Mouse (Mus musculus): ENCODE data around the gene Pde4dip.

Gene Pde4dip

DNA sequence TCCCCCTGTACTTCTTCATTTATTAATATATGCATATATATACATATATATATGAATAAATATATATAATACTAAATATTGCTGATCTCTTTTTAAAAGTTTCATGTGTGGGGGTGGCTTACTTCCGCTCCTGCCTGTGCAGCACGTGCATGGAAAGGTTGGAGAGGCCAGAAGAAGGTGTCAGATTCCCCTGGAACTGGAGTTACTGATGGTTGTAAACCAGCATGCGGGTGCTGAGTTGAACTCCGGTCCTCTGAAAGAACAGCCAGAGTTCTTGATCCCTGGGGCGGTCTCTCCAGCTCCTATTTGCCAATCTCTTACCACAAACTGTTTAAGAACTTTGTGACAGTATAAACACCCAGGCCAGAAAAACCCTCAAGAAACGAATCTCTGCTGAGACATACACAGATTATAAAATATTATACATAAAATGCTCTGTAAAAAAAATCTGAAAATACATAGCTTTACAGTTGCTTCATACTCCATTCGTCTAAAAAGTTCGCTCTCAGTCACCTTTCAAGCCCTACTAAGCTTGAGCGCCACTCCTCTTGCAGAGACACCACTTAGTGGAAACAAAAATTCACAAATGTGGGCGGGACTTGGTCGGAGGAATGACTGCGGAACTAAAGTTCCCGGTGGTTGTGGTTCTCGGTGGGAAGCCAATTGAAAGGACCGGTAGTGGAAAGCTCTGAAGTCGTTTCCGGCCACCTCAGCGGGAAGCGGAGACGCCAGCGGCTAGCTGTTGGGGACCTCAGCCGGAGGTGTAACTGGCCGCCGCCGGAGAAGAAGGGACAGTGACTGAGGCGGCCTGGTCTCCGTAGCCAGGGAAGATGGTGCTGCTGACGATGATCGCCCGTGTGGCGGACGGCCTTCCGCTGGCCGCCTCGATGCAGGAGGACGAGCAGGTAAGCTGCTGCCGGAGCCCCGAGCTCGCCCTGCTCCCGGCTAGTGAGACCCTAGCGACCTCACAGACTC is 12.3 kb upstream of the Pde4dip start, which contains the start of gene Sec22b:
Gene Sec22b, plus strand, starts transcription at position 675 of the 975 bp plus-strand sequence.
- DNase-seq: peak; percentile 95

DNA sequence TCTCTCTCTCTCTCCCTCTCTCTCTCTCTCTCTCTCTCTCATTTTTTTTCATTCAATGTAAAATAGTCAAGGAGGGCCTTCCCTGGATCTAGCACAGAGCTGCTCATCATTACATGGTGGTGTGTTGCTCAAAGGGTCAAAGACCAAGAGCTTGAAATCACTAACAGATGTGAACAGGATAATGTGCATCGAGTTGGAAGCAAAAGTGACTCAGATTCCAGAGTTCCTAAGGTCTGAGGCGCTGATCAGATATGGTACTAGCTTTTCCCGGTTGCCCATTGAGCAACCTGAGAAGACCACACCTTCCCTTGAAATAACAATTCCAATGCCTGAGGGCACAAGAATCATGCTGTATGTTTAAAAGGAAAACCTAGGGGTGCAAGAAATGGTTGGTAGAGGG is 9.9 kb upstream of the Pde4dip start:
- no peak for DNase-seq

DNA sequence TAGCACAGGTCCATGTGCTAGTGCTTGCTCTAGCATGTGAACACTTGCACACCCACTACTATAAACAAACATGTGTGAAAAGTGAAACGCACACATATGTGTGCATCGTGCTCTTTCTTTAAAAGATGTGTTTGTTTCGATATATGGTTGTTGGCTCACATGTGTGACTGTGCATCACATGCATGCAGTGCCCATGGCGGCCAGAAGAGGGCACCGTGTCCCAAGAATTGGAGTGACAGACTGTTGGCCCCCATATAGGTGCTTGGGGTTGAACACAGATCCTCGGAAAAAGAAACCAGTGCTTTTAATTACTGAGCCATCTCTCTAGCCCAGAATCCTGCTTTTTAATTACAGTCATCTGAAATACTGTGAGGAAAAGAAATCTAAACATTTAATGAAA is 6.2 kb upstream of the Pde4dip start:
- peak; percentile 39 for DNase-seq

DNA sequence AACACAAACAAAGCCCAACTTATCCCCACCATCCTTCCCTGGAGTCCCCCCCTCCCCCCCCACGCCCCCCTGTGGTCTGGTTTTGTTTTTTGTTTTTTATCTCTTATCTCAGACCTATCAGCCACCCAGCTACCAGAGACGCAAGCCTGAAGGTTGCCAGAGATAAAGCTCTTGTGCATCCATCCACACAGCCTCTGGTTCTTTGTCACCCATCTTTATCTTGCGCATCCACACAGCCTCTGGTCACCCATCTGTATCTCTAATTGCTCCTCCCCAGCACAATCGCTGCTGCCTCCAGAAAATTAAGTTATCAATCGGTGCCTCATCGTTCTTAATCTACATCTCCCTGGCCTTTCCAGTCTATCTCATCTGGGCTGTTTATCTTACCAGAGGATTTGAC is 1.7 kb upstream of the Pde4dip start:
- DNase-seq: no peak

DNA sequence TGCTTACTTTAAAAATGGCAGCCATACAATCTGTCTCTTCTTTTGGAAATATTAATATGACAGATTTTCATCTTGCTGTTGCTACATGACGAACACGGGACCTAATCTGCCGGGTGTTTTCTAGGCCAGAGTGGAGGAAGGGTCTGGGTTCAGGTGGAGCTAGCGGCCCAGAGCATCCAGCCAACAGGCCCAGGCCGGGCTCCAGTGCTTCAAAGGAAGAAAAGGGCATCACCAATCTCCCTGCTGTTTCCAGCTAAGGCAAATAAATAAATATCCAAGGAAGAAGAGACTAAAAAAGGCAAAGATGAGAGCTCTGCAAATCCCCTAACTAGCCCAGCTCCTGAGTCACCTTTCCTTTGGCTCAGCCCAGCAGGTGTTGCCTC is 731 bp downstream of the Pde4dip start:
- DNase-seq: no peak

DNA sequence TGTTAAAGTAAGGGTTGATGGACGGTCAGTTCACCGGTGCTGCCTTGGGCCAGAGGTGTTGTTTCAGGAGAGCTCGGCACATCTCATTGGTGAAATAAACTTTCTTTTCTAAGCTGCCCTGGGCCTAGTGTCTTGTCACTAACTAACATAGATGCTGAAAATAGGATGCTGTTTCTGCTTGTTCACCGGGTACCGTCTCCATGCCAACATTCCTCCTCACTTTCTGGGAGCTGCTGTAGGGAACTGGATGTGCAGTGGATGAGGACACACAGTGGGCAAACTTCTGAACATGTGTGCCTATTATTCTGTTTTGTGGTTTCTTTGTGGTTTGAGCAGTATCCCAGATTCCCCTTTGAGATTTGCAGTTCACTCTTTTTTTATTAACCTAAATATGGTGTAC is 6.9 kb downstream of the Pde4dip start:
- DNase-seq: no peak

DNA sequence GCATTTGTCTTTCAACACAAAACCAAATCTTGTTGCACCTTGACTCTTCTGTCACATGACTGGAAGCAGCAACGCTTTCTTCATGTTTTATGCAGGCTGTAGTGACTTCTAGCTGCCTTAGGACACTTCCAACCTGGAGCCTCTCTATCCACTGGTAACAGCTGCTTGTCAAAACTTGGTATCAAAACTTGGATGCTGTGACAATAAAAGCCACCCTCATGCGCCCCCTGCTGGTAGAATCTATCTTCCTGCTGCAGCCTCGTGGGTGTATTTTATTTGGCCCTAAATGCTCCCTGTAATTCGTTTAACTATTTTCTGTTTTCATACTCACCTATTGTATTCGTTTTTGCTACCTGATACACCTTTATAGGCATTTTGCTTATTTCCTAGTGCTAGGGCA is 9.3 kb downstream of the Pde4dip start:
- peak; percentile 81 for DNase-seq

DNA sequence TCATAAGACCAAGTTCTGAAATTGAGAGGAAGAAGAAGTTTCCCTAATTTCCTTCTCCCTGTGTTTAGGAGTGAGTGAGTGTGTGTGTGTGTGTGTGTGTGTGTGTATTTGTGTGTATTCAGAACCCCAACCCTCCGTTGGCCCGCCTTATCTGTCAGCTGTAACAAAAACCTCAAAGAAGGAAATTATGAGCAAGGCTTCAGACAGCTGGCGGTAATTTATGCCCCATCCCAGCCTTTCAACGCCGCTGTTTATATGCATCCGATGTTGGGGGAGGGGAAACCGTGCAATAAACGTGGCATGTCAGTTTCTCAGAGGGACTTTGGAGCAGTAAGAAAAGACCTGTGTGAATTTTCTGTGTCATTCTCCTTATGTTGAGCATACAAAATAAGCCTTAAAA is 12.2 kb downstream of the Pde4dip start:
- no peak for DNase-seq

DNA sequence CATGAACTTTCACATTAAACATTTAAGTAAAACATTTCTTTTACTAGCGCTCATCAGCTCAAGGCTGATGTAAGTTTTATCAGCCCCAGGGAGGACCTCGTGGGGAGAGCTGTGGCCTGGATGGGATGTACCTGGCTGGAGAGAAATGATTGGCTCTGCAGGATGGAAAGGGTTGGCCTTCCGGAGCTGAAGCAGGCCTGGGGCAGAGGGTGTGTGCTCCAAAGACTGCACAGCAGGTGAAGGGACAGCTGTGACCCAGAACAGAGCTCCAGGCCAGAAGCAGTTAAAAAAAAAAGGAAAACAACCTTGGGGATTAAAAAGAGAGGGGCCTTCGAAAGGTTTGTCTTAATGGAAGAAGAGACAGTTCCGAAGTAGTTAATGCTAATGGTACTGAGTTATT is 13.7 kb downstream of the Pde4dip start:
- no peak for DNase-seq

DNA sequence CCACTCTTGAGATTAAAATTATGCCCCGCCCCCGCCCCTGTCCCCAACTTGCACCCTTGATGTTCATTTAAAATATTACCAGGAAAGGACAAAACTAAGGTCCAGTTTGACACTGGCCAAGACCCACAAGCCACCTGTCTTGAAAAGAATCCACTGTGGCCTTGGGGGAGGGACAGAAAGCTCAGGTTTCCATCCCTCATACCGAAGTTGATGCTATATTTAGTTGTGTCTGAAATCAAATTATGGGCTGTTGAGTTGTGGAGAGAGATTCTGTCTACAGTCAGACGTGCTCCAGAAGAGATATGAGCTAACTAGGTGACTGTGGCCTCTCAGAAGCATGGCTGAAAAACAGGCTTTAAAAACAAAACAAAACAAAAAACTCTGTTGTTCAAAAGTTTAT is 18.8 kb downstream of the Pde4dip start:
- DNase-seq: no peak

DNA sequence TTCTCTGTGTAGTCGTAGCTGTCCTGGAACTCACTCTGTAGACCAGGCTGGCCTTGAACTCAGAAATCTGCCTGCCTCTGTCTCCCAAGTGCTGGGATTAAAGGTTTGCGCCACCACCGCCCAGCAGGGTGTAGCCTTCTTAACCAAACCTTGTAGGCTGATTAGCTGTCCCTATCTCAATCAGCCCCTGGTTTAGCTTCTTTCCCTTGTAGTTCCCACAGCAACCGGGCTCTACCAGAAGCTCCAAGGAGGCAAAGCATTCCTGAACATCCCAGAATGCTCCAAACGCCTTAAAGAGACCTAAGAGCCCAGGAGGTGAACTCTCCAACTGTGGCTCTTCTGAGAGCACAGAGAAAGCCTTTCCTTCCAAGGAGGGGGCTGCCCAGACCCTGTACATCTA is 19.8 kb downstream of the Pde4dip start:
- no peak for DNase-seq

DNA sequence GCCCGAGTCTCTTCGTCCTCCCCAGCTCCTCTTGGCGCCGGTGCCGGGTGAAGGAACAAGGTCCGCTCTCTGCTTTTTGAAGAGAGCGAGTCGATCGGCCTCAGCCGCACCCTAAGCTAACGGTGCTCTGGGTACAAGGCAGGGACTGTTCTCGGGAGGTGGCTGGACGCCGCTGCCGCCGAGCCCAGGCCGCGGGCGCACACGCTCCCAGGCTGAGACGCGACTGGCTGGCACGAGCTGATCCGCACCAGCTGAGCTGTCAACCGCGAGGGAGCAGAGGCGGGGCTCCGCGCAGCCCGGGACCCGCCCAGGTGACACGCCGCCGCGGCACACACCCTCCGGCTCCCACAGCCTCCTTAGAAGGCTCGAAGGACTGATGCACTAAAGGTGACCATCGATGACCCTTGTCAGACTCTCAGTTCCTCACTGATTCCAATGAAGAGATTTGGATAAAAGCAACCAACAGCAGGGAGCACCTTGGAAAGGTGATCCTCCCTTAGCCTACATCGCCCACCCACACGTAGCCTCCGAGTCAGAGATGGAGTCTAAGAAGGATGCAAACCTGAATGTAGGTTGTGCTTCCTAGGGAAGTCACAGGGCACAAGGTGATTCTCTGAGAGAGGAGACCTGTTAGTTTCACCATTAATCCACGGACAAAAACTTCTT is 20.4 kb downstream of the Pde4dip start:
- peak; percentile 74 for DNase-seq

DNA sequence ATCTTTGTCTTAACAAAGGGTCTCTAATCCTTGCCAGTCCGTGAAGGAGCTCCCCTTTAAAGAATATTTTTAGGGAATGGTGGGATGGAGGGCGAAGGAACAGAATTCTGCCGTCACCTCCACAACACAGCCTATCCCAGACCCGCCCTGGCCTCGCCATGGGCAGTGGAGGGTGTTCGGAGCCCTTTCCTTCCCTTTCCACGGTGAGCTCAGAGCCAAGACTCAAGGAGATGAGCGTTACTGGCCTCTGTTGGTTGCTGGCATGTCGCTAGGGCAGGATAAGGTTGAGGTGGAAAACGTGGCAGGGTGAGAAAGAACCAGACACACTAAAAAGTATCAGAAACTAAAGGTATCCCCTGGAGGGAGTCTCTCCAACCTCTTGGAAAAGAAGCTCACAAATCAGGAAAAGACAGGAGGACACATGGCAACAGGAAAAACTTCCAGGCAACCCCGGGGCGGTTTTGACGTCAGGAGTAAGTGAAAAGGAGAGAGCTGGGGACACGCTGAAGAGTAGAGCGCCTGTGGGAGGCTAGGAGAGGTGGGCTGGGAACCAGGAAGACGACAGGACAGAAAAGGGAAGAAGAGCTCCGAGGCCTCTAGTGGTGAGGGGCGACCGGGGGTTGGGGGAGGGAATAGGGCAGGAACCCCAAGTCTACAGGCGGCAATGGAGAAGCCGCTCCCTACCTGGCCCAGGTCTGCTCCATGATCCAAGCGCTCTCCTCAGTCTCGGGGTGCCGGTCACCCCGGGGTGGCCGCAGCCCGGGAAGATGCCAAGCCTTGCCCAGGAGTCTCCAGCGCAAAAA is 21.1 kb downstream of the Pde4dip start:
- peak; percentile 34 for DNase-seq

DNA sequence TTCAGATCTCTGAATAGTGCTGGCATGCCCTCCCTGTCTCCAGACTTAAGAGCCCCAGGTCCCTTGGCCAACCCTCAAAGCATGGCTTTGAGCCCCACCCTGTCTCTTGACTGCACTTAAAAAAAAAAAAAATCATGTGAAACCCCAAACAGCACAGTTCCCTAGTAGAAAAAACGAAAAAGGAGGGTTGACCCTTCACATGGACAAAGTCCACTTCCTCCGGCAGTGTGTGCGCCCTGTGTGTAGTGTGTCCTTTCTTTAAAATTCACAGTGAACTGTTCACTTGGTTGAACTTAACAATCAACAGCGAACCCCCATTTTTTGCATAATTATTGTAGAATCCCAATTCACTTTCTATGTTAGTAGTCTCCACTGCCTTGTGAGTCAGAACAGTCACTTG is 21.8 kb downstream of the Pde4dip start:
- no peak for DNase-seq

DNA sequence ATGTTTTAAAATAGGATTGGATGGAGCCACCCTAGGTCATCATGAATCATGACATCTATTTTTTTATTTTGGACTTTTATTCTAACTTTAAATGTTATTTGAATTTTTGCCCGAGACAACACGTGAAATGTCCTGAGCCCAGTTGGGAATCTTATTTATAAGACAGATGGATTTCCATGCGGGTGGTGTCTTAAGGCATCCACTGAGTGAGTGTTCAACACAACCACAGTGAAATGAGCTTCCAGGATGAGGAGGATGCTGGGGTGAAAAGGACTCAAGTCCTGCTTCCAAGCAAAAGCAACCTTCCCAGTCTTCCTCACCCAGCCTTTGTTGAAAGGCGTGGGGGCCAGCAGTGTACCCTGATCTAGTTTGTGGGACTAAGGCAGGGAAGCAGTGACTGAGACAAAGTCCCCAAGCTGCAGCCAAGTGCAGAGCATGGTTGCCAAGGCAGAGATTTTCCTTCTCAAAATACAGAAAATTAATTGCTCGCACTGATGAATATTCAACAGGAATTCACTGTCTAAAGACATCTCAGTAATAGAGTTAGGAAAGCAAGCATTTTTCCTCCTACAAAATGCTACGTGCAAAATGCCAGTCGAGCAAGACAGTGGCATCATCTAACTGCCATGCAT is 27.6 kb downstream of the Pde4dip start:
- DNase-seq: no peak

DNA sequence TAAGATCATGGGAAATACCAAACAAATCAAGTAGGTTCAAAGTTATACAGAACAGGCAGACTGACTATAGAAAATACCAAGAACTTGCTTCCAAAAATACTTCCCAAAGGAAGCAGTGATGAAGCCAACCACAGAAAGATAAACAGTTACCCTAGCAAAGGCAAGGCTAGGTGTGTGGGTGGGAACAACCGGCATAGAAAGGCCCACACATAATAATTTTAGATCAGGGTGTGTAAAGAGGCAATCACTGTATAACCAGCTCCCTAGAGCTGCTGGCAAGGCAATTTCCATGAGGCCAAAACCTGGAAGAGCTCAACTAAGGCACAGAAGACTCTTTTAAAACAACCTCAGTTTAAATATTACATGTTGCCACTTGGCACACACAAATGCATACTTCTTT is 29.1 kb downstream of the Pde4dip start:
- DNase-seq: no peak

DNA sequence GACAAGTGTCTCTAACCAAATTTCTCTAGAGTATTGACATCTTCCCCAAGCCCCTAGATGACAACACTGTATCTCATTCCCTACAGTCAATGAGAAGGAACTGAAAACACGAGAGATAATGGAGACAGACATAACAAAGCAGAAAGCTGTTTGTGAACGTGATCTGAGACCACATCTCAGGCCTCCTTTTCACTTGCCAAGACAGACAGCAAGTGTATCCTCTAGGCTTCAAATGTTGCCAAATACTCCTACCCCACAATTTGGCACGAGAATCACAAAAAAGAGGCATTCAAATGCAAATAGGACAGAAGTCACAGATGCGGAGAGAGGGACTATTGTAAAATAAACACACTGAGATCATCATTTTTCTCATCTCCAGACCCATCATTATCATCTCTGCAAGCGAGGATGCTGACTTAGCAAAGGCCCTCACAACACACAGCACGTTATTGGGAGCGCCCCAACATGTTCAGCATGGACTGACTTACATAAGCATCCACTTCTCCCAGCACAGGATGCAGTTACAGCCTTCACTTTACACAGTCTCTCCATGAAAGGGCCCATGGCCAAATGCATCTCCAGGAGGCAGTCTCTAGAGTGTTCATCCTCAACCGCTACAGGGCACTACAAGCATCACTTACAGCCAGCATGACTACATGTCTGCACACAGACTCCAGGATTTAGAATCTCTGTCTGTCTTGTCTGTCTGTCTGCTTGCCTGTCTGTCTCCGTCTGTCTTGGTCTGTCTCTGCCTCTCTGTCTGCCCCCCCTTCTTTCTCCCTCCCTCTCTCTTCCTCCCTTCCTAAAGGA is 33.7 kb downstream of the Pde4dip start:
- no peak for DNase-seq

DNA sequence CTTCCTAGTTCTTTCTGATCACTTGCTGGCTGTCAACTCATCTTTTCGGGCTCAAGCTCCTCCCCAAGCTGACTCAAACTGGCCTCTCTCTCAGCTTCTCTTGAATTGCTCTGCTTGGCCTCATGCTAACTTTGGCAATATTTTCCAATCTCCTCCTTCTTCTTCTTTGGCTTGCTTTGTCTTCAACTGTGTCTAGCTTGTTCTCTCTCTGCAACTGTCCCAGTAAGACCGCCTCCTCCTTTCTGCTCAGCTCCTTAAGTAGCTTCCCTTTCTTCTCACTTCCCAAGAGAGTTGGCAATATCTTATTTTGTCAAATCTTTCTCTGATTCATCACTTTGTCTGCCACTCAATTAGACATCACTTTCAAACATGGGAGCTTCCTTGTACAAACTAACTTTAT is 36.7 kb downstream of the Pde4dip start:
- DNase-seq: no peak

DNA sequence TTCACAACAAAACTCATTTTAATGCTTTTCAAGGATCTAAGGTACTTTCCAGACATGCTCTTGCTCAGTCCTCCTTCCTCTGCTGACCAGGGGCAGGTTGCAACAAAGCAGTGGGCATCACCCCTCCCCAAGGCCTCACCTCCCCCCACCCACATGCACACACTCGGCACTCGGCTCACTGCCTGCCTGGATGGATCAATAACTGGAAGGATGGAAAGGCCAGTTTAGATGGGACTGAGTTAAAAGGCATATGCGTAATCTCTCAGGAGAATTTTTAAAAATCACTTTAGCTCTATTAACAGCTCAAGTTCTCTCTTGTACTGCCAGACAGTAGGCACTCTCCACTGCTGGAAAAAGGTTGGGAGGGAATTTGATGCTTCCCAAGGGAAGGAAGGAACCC is 40.9 kb downstream of the Pde4dip start:
- DNase-seq: peak; percentile 9

DNA sequence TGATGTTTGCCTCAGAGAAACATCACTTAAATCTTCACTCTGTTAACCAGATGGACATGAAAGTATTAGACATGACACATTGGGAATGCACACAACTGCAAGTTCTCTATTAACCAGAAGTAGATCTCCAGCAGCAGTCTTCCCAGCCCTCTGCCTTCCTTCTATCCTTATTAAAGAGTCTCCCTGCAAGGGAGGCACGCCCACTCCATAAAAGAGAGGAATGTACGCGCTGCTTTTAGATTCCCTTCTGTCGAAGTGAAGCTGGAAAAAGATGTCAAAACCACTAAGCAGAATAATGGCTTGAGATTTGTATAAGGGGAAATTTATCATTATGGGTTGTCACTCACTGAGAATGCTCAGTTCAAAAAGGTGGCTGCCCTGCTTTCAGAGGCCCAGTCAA is 42.1 kb downstream of the Pde4dip start:
- DNase-seq: peak; percentile 37

DNA sequence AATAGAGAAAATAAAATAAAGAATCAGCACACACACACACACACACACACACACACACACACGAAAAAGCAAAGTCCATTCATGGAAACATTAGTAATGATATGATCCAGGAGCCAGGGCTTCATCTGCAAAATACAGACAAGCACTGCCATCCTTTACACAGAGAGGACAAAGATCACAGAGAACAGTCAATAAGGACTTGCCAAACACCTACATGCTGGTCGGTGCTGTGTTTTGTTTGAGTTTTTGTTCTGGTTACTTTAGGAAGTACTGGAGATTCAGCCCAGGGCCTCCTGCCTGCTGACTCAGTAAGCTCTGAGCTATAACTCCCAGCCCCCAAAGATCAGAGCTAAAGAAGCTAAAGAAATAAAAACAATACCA is 43.7 kb downstream of the Pde4dip start:
- no peak for DNase-seq

DNA sequence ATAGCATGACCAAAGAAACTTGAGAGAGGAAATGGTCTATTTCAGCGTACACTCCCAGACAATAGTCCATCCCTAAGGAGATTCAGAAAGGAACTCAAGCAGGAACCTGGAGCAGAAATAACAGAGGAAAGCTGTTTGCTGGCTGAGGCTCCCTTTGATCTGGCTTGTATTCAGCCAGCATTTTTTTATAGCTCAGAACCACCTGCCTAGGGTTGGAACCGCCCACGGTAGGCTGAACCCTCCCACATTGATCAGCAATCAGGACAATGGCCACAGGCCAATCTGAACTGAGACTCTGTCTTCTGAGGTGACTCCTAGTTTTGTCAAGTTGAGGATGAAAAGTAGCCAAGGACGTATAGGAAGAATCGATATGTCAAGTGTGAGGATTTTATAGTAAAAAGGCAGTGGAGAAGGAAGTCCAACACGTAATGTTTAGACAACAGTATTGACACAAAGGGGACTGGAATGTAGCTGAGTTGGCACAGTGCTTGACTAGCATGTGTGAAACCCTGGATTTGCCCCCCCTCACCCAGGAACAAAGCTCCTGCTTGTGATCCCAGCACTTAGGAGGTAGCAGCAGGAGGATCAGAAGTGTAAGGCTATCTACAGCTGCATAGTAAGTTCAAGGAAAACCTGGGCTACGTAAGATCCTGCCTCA is 44.2 kb downstream of the Pde4dip start:
- no peak for DNase-seq
